Mouse (Mus musculus) olfactory bulb, adult 2 months (tissue): ENCODE results near the gene Gabrq.

ENCODE experiments used
- CTCF ChIP-seq: fragments of 200-500 bp; IDR thresholded peaks from 2 replicates; pipeline ENCODE4 v1.5.1; 2012; ENCODE audit warnings: low read depth, mild to moderate bottlenecking, low read length, moderate library complexity; ENCODE audit not compliant: insufficient read depth
- POLR2A ChIP-seq: fragments of 200-500 bp; IDR thresholded peaks from 2 replicates; pipeline ENCODE4 v1.6.1; 2012; ENCODE audit warnings: mild to moderate bottlenecking, low read depth, low read length, moderate library complexity; ENCODE audit not compliant: insufficient read depth

GRCm38 (mm10) chrX:72788773-72789557 is 36.0 kb upstream of the Gabrq start:
- TF ChIP-seq CTCF (no peak), POLR2A (no peak)
